Mouse (Mus musculus) heart, embryonic 13.5 days (tissue): ENCODE results near the gene Strada. TPM values are rescaled to one million over a fixed set of nuclear protein-coding genes. Genes with fewer than 3 reads are reported as not detected.

Source experiments
- ATAC-seq: fragments of 200-750 bp; cut with Nextera tagmentation; 2 replicates; pipeline ENCODE4 v1.8.0; 2017; ENCODE audit warnings: moderate TSS enrichment; ENCODE audit not compliant: insufficient number of reproducible peaks, low FRiP score, low TSS enrichment; ENCODE audit errors: extremely low read depth
- H3K27ac ChIP-seq: fragments of 300-500 bp; sonication (generic); replicated peaks from 2 replicates; pipeline ENCODE4 v1.5.1; 2015; ENCODE audit warnings: moderate library complexity, mild to moderate bottlenecking, inconsistent platforms
- H3K27me3 ChIP-seq: fragments of 300-500 bp; sonication (generic); replicated peaks from 2 replicates; pipeline ENCODE4 v1.6.1; 2015; ENCODE audit warnings: mild to moderate bottlenecking, inconsistent platforms
- H3K36me3 ChIP-seq: fragments of 300-500 bp; sonication (generic); 2 replicates; pipeline ENCODE4 v1.6.1; 2015; ENCODE audit warnings: mild to moderate bottlenecking, inconsistent platforms
- H3K4me1 ChIP-seq: fragments of 300-500 bp; sonication (generic); 2 replicates; pipeline ENCODE4 v1.6.1; 2015; ENCODE audit warnings: inconsistent platforms
- H3K4me2 ChIP-seq: fragments of 300-500 bp; sonication (generic); 2 replicates; pipeline ENCODE4 v1.6.1; 2015; ENCODE audit warnings: inconsistent platforms, mild to moderate bottlenecking, moderate library complexity
- H3K4me3 ChIP-seq: fragments of 300-500 bp; sonication (generic); 2 replicates; pipeline ENCODE4 v1.5.1; 2015; ENCODE audit warnings: moderate library complexity, mild to moderate bottlenecking, inconsistent platforms
- H3K9ac ChIP-seq: fragments of 300-500 bp; sonication (generic); 2 replicates; pipeline ENCODE4 v1.6.1; 2015; ENCODE audit warnings: inconsistent platforms, mild to moderate bottlenecking, moderate library complexity
- H3K9me3 ChIP-seq: fragments of 300-500 bp; sonication (generic); 2 replicates; pipeline ENCODE4 v1.6.1; 2016; ENCODE audit warnings: inconsistent platforms
- WGBS: fragments of 180-500 bp; shearing (Covaris S2); methylation state at CpG from one replicate; pipeline ENCODE4 v1.1.7; 2015; ENCODE audit warnings: mixed read lengths; 5-methylcytosine and 5-hydroxymethylcytosine counted together
- polyA plus RNA-seq: library from polyadenylated mRNA; unstranded; fragments of >200 nt; fragmentation: Nextera tagmentation; extraction: Ambion mirVana; gene quantifications from 2 replicates; pipeline ENCODE4 v1.2.1, GENCODE M21; 2015

The Strada gene
- polyA plus RNA-seq, 1 experiment from 2014 or later: 18.9 TPM

- Histone ChIP-seq H3K27me3 (no peaks in the 10 kb centered on the region), H3K4me1 (peaks cover 11% of the 10 kb centered on the region), H3K36me3 (peaks cover 31% of the 10 kb centered on the region), H3K9ac (no peak overlapping the region), H3K27ac (no peak overlapping the region), H3K9me3 (no peaks in the 10 kb centered on the region), H3K4me2 (no peak overlapping the region), H3K4me3 (no peak overlapping the region)
- no peak for ATAC-seq
- WGBS: 88% methylated on average over 2 of the region's 2 CpGs
Measured at GRCm38 (mm10) chr11:106180449-106180801, 21.5 kb downstream of the Strada start.

GRCm38 (mm10) chr11:106179711-106180448 lies 22.1 kb downstream of the Strada start:
- Histone ChIP-seq H3K4me1 (peaks cover 11% of the 10 kb centered on the region), H3K27ac (no peak overlapping the region), H3K27me3 (no peaks in the 10 kb centered on the region), H3K4me3 (no peak overlapping the region), H3K9ac (no peak overlapping the region), H3K36me3 (peaks cover 27% of the 10 kb centered on the region), H3K9me3 (no peaks in the 10 kb centered on the region), H3K4me2 (no peak overlapping the region)
- WGBS: 63% methylated on average over 7 of the region's 7 CpGs
- no peak for ATAC-seq

DNA sequence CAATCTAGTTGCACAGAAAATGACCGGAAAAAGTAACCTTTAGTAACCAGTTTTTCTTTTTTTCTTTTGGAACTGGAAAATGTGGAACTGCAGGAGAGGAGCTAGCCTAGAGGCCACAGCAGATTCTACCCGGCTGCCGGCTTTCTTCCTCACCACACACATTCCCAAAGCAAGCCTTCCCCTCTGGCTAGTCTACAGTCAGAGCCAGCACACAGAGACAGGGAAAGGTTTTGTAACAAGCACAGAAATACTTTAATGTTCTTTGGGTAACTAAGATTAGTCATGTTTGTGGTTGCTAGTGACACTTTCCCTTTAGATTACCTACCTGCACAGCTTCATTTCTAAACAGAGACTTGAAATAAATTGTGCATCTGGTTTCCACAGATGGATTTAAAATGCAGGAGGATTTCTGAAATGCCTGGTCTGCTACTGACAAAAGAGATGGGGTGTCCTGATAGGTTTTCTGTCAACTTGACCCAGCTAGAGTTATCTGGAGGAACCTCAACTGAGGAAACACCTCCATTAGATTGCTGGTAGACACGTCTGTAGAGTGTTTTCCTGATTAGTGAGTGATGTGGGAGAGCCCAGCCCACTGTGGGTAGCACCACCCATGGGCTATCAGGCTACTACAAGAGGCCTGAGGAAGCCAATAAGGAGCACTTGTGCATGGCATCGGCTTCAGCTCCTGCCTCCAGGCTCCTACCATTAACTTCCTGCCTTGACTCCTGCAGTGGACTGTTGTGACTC lies 23.8 kb downstream of the Strada start:
- H3K4me2 ChIP-seq: no peak overlapping the region
- H3K27me3 ChIP-seq: no peaks in the 10 kb centered on the region
- H3K27ac ChIP-seq: no peak overlapping the region
- H3K9ac ChIP-seq: no peak overlapping the region
- no peaks in the 10 kb centered on the region for H3K9me3 ChIP-seq
- ATAC-seq: no peak
- no peak overlapping the region for H3K4me3 ChIP-seq
- peaks cover 16% of the 10 kb centered on the region; the same call in 1 of the 2 replicates for H3K36me3 ChIP-seq
- 55% methylated on average over 5 of the region's 5 CpGs for WGBS
- H3K4me1 ChIP-seq: peaks cover 11% of the 10 kb centered on the region

DNA sequence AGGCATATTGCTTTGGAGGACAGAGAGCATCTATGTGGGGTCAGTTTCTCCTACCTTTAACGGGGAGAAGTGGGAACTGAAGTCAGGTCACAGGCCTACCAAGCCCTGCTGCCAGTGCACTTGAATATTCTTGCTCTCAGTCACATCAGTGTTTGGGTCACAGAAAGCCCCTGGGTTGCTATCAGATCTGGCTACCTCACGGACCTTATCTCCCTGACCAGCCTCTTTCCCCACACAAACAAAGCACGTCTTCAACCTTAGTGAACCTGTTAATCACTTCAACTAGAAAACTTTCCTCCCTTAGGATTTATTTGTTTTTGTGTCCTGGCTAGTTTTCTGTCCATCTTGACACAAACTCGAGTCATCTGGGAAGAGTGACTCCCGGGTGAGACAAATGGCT lies 25.6 kb downstream of the Strada start:
- ATAC-seq: no peak
- no peak overlapping the region for H3K4me3 ChIP-seq
- WGBS: 52% methylated on average over 5 of the region's 5 CpGs
- H3K27me3 ChIP-seq: no peaks in the 10 kb centered on the region
- H3K27ac ChIP-seq: no peak overlapping the region
- no peak overlapping the region for H3K9ac ChIP-seq
- peaks cover 15% of the 10 kb centered on the region for H3K36me3 ChIP-seq
- H3K4me2 ChIP-seq: no peak overlapping the region
- peaks cover 11% of the 10 kb centered on the region for H3K4me1 ChIP-seq
- H3K9me3 ChIP-seq: no peaks in the 10 kb centered on the region

- Histone ChIP-seq H3K27ac (no peak overlapping the region), H3K9ac (no peak overlapping the region), H3K36me3 (peaks cover 21% of the 10 kb centered on the region), H3K4me1 (peaks cover 11% of the 10 kb centered on the region), H3K9me3 (no peaks in the 10 kb centered on the region), H3K4me2 (no peak overlapping the region), H3K27me3 (no peaks in the 10 kb centered on the region), H3K4me3 (no peak overlapping the region)
- WGBS: 62% methylated on average over 3 of the region's 3 CpGs
- ATAC-seq: no peak
Measured at GRCm38 (mm10) chr11:106175081-106175480, 26.9 kb downstream of the Strada start.

GRCm38 (mm10) chr11:106174372-106174771 lies 27.6 kb downstream of the Strada start:
- H3K27ac ChIP-seq: no peak overlapping the region
- WGBS: 70% methylated on average over 5 of the region's 5 CpGs
- peaks cover 25% of the 10 kb centered on the region for H3K36me3 ChIP-seq
- H3K4me3 ChIP-seq: no peak overlapping the region
- H3K9ac ChIP-seq: no peak overlapping the region
- H3K27me3 ChIP-seq: no peaks in the 10 kb centered on the region
- ATAC-seq: no peak
- H3K4me1 ChIP-seq: peaks cover 5% of the 10 kb centered on the region; the same call in 1 of the 2 replicates
- no peaks in the 10 kb centered on the region for H3K9me3 ChIP-seq
- H3K4me2 ChIP-seq: no peak overlapping the region

DNA sequence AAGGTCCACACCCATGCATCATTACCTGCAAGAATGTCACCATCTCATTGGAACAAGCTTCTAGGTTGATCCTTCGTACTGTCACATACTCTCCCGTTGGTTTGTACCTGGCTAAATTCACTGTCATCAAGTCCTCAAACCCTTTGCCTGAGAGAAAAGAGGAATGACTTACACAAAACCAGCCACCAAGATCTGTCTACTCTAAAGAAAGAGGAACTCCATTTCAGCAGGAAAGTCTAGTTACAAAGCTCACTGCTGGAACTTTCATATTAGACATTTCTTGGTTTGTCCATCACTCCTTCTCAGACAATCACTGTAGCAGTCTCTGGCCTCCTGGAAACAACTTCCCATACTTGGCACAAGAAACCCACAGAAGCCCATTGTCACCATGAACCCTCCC lies 28.7 kb downstream of the Strada start:
- no peak for ATAC-seq

GRCm38 (mm10) chr11:106170807-106171206 lies 31.2 kb downstream of the Strada start:
- Histone ChIP-seq H3K9ac (no peak overlapping the region), H3K9me3 (no peaks in the 10 kb centered on the region), H3K4me3 (no peak overlapping the region), H3K36me3 (peaks cover 53% of the 10 kb centered on the region), H3K27me3 (no peaks in the 10 kb centered on the region), H3K4me2 (no peak overlapping the region), H3K4me1 (no peaks in the 10 kb centered on the region), H3K27ac (no peak overlapping the region)
- WGBS: 79% methylated on average over 7 of the region's 7 CpGs
- ATAC-seq: no peak

More for the DNA sequence above, 28.7 kb downstream of the Strada start:
- H3K9me3 ChIP-seq: no peaks in the 10 kb centered on the region
- WGBS: 82% methylated on average over 2 of the region's 2 CpGs
- H3K27me3 ChIP-seq: no peaks in the 10 kb centered on the region
- no peaks in the 10 kb centered on the region for H3K4me1 ChIP-seq
- H3K4me3 ChIP-seq: no peak overlapping the region
- peaks cover 32% of the 10 kb centered on the region for H3K36me3 ChIP-seq
- H3K27ac ChIP-seq: no peak overlapping the region
- no peak overlapping the region for H3K9ac ChIP-seq
- H3K4me2 ChIP-seq: no peak overlapping the region

- Histone ChIP-seq H3K36me3 (peaks cover 79% of the 10 kb centered on the region), H3K27ac (no peak overlapping the region), H3K27me3 (no peaks in the 10 kb centered on the region), H3K4me1 (no peaks in the 10 kb centered on the region), H3K4me3 (no peak overlapping the region), H3K9me3 (no peaks in the 10 kb centered on the region), H3K4me2 (no peak overlapping the region), H3K9ac (no peak overlapping the region)
- no peak for ATAC-seq
- WGBS: 77% methylated on average over 5 of the region's 5 CpGs
Measured at GRCm38 (mm10) chr11:106167435-106167834, 34.5 kb downstream of the Strada start.

DNA sequence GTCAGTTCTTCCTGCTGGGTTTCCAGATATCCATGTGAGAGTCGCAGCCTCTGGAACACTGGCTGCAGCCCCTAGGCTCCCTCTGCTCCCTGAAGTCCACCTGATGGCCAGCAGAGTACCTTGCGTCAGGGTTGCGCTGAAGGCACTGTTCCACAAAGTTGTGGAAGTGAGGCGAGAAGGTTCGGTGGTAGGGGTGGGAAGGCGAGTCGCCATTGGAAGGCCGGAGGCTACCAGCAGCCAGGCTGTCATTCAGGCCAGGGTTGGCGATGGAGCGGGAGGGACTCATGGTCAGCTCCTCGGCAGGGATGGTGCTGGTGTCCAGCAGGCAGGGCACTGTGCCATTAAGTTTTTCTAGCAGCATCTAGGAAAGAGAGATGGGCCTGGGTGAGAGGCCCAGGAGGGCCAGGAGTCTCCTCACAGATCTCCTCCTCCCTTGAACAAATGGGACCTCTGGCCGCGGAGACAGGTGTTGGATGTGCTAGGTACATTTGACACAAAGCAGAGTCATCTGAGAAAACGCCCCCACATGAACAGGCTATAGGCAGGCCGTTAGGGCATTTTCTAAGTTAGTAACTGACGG lies 37.3 kb downstream of the Strada start:
- WGBS: 81% methylated on average over 16 of the region's 16 CpGs
- Histone ChIP-seq H3K9ac (0 out of 2 replicates have a peak overlapping the region, but pooled peaks have one; percentile 5), H3K9me3 (no peaks in the 10 kb centered on the region), H3K4me2 (no peak overlapping the region), H3K4me3 (no peak overlapping the region), H3K4me1 (peaks cover 10% of the 10 kb centered on the region), H3K27ac (0 out of 2 replicates have a peak overlapping the region, but pooled peaks have one; percentile 54), H3K27me3 (no peaks in the 10 kb centered on the region), H3K36me3 (peaks cover 62% of the 10 kb centered on the region)
- no peak for ATAC-seq

DNA sequence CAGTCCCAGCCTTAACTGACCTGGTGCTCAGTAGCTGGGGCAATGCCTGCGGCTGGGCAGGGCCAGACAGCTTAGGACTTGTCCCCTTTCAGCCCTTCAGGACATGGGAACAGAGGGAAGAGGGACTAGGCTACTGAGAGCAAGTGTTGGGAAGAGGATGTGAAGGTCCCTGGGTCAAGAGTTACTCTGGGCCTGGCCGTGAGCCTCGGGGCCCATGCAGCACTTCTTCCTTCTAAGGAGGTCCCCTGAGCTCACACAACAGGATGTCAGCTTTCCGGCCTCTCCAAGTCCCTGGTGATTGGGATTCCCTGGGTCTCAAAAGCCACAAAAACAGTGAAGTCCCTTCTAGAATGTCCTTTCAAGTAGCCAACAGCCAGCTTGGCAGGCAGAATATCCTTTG lies 38.4 kb downstream of the Strada start:
- H3K4me3 ChIP-seq: no peak overlapping the region
- H3K27ac ChIP-seq: peak overlapping the region; percentile 54
- H3K4me2 ChIP-seq: no peak overlapping the region
- H3K9me3 ChIP-seq: no peaks in the 10 kb centered on the region
- no peak for ATAC-seq
- no peak overlapping the region for H3K9ac ChIP-seq
- H3K36me3 ChIP-seq: peaks cover 58% of the 10 kb centered on the region
- H3K27me3 ChIP-seq: no peaks in the 10 kb centered on the region
- WGBS: 67% methylated on average over 4 of the region's 4 CpGs
- peaks cover 21% of the 10 kb centered on the region for H3K4me1 ChIP-seq
